Mouse (Mus musculus) embryonic facial prominence, embryonic 10.5 days (tissue): ENCODE results near the gene Duxbl2. TPM values are rescaled to one million over a fixed set of nuclear protein-coding genes. Genes with fewer than 3 reads are reported as not detected.
"Not testable (repeated sequence)": the region's sequence is repeated elsewhere in the genome, so short reads cannot be mapped to it uniquely, and the experiment has no call there.

Source experiments
- DNase-seq: peaks from one replicate; pipeline ENCODE4 v3.0.0-alpha.2; 2017; ENCODE audit warnings: low spot score
- H3K27ac ChIP-seq: fragments of 300-500 bp; sonication (generic); replicated peaks from 2 replicates; pipeline ENCODE4 v1.5.1; 2016; ENCODE audit warnings: mild to moderate bottlenecking
- H3K27me3 ChIP-seq: fragments of 300-500 bp; sonication (generic); replicated peaks from 2 replicates; pipeline ENCODE4 v1.6.1; 2016; ENCODE audit warnings: low read depth, mild to moderate bottlenecking; ENCODE audit not compliant: poor library complexity, severe bottlenecking
- H3K36me3 ChIP-seq: fragments of 300-500 bp; sonication (generic); replicated peaks from 2 replicates; pipeline ENCODE4 v1.6.1; 2016; ENCODE audit warnings: mild to moderate bottlenecking, moderate library complexity
- H3K4me1 ChIP-seq: fragments of 300-500 bp; sonication (generic); 2 replicates; pipeline ENCODE4 v1.6.1; 2016
- H3K4me3 ChIP-seq: fragments of 300-500 bp; sonication (generic); 2 replicates; pipeline ENCODE4 v1.5.1; 2016; ENCODE audit warnings: mild to moderate bottlenecking, moderate library complexity
- H3K9me3 ChIP-seq: fragments of 300-500 bp; sonication (generic); 2 replicates; pipeline ENCODE4 v1.6.1; 2016; ENCODE audit warnings: mild to moderate bottlenecking
- WGBS: fragments of 180-500 bp; shearing (Covaris S2); methylation state at CpG from one replicate; pipeline ENCODE4 v1.1.7; 2016; 5-methylcytosine and 5-hydroxymethylcytosine counted together
- polyA plus RNA-seq: library from polyadenylated mRNA; unstranded; fragments of >200 nt; fragmentation: Nextera tagmentation; extraction: Ambion mirVana; gene quantifications from 2 replicates; pipeline ENCODE4 v1.2.1, GENCODE M21; 2016

Duxbl2 gene
- polyA plus RNA-seq, result 1.4 TPM in 1 of 2 replicates, not detected in the other

DNA sequence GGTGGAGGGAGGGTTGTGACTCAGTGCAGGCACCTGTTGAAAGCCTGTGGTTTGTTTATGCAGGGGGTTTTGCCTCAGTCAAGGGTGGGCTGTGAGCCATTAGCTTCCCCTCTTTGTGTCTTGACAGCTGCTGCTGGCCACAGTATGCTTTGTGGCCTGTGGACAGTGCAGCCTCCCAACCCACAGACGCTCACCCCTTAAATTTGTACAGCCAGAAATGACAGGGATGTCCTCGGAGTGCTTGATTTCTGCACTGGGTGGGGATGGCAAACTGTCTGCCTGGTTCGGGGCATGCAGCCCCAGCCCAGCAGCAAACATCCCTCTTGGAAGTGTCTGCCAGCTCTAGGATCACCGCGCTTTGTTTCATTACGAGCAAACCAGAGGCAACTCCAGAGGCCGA is at the start of gene Duxbl2:
Gene Duxbl2, plus strand, starts transcription at position 200 of the 400 bp plus-strand sequence.
- DNase-seq, H3K36me3 ChIP-seq, H3K4me1 ChIP-seq, H3K4me3 ChIP-seq, H3K9me3 ChIP-seq, H3K27ac ChIP-seq, H3K27me3 ChIP-seq: not testable (repeated sequence)
- no CpG with 5 or more reads among the region's 7 CpGs for WGBS

DNA sequence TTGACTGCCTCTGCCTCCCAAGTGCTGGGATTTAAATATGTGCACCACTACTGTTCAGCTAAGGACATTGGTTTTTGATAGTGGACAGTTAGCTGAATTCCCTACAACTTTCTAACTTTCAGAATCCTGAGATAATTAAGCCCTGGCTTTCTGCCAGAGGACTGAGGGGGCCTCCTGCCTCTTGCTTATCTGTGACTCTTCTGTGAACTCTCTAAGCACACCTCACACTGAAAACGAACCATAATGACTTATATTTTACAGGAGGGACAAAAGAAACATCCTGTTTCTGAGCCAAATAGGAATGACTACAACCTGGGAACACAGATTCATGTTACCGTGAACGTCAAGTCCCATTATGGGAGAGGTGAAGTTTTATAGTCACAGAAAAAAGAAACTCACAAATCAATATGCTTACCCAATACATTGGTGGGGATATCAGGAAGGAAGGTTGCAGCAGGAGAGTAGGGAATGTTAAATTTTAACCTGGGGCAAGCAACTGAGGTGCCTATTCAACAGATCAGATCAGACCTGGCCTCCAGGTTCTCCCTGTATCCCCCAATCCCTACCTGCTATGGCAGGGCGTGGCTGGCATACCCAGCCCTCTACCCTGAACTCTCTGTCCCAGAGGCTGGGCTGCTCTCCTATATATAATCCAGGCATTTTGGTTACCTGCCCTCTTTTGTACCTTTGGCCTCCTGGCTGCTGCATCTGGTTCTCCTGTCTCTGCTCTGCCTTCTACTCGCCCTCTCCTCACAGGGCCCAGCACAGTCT is 41.3 kb upstream of the Duxbl2 start:
- not testable (repeated sequence) for H3K27ac ChIP-seq, H3K36me3 ChIP-seq, DNase-seq, H3K4me3 ChIP-seq, H3K4me1 ChIP-seq, H3K9me3 ChIP-seq, H3K27me3 ChIP-seq
- WGBS, result no CpG with 5 or more reads among the region's 5 CpGs

DNA sequence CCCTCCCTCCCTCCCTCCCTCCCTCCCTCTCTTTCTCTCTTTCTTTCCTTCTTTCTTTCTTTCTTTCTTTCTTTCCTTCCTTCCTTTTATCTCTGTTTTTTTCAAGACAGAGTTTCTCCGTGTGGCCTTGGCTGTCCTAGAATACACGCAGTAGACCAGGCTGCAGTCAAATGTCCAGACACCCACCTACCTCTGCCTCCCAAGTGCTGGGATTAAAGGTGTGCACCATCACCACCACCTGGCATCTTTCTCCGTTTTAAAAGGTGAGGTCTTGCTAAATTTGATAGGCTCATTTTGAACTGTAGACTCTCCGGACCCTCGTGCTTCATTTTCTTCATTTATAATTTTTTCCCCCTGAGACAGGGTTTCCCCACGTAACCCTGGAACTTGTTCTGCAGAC is 36.9 kb upstream of the Duxbl2 start, which contains the start of gene Cphx2:
Gene Cphx2, plus strand, starts transcription at position 301 of the 400 bp plus-strand sequence.
- H3K4me1 ChIP-seq, DNase-seq, H3K4me3 ChIP-seq, H3K9me3 ChIP-seq, H3K27ac ChIP-seq, H3K36me3 ChIP-seq, H3K27me3 ChIP-seq: not testable (repeated sequence)
- WGBS, result no CpG with 5 or more reads among the region's 6 CpGs

DNA sequence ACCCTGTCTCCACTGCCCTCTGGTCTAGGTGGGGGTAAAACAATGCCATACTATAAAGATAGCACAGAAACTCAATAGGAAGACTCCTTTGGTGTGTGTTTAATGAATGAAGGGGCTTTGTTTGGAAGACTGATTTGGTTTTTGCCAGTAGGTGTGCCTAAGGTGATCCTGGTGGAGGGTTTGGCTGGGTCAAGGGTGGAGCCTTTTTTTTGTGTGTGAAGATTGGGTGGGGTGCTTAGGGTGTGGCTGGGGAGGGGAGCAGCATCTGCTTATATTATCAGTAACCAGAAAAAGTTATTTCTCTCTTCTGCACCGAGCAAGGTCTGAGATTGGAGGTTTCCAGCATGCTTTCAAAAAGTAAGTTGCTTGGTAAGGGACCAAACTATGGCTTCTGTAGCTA is 36.2 kb upstream of the Duxbl2 start, which contains the start of gene Cphx3:
Gene Cphx3, plus strand, starts transcription at position 301 of the 400 bp plus-strand sequence.
- not testable (repeated sequence) for H3K4me3 ChIP-seq, H3K27me3 ChIP-seq, H3K9me3 ChIP-seq, H3K36me3 ChIP-seq, DNase-seq, H3K27ac ChIP-seq, H3K4me1 ChIP-seq
- WGBS, result no CpG with 5 or more reads among the region's 1 CpGs

DNA sequence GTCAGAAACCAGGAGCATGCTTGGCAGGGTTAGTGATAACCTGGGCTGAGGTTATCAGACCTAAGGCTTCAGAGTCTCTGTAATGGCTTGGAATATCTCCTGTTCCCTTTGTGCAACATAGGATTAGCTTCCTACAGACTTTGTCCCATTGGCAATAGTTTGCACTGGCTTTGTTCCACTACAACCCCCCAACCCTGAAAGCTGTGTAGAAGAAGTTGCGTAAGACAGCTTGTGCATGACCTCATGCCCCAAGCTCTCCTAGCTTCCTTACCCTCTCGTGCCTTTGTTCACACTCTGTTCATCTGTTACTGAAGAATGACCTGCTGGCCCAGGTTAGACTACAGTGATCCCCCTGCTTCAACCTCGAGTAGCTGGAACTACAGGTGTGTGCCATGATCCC is 20.5 kb upstream of the Duxbl2 start:
- not testable (repeated sequence) for H3K27ac ChIP-seq, H3K4me1 ChIP-seq, H3K9me3 ChIP-seq, H3K27me3 ChIP-seq, DNase-seq, H3K36me3 ChIP-seq, H3K4me3 ChIP-seq
- WGBS, result no CpG with 5 or more reads among the region's 3 CpGs

DNA sequence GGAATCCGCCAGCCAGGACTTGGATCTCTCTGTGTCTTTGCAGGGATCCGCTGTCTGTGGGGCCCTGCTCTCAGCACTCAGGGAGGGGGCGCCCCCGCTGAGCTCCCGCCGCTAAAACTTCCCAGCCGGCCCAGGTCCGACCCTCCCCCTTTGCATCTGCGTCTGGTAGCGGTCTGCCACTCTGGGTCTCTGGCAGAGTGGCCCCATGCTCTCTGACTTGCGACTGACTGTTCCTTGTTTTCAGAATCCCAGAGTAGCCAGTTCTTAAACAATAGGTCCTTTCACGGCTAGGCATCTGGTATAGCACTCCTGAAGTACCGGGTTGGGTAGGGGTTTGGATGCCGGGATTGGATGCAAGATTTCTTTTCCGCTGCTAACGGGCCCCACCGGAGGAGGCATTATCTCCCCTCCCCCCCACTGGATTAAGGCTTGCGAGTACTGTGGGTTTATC is 426 bp downstream of the Duxbl2 start:
- not testable (repeated sequence) for H3K27me3 ChIP-seq, H3K9me3 ChIP-seq, H3K4me3 ChIP-seq, H3K36me3 ChIP-seq, DNase-seq, H3K27ac ChIP-seq, H3K4me1 ChIP-seq
- no CpG with 5 or more reads among the region's 18 CpGs for WGBS

DNA sequence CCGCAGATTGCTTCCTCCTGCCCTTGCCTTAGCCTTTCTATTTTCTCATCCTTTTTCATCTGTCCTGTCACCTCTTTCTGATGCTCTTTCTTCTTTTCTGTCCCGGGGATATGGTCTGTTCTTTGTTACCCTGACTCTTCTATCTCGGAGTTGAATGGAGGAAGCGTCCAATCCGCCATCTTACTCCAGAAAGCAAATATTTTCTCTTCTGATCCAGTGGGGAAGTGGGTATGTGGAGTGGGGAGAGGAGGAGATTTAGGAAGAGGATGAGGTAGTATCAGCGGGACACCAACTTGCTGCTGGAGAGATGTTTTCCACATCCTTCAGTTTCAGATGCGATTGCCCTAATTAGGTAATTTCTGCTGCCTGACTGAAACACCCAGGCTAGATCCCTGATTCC is 946 bp downstream of the Duxbl2 start:
- H3K9me3 ChIP-seq, H3K36me3 ChIP-seq, H3K27me3 ChIP-seq, DNase-seq, H3K4me3 ChIP-seq, H3K4me1 ChIP-seq, H3K27ac ChIP-seq: not testable (repeated sequence)
- WGBS, result no CpG with 5 or more reads among the region's 7 CpGs

DNA sequence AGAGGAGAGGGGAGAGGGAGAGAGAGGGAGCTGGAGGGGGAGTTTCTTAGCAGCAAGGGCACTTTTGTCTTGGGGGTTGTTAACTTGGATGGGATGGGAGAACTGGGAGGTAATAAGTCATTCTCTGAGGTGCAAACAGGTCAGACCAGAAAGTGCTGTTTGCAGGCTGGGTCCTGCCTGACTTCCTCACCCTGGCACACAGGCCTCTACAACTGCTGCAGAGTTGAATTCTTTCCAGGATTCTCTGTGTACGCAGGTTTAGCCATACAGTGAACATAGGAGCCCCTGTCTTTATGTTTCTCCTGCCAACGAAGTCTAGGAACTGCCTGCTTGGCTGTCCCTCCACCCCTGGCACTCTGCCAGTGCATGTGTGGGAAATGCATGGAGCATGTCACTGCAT is 28.9 kb downstream of the Duxbl2 start:
- not testable (repeated sequence) for DNase-seq, H3K9me3 ChIP-seq, H3K27me3 ChIP-seq, H3K4me3 ChIP-seq, H3K36me3 ChIP-seq, H3K27ac ChIP-seq, H3K4me1 ChIP-seq
- no CpG with 5 or more reads among the region's 2 CpGs for WGBS

DNA sequence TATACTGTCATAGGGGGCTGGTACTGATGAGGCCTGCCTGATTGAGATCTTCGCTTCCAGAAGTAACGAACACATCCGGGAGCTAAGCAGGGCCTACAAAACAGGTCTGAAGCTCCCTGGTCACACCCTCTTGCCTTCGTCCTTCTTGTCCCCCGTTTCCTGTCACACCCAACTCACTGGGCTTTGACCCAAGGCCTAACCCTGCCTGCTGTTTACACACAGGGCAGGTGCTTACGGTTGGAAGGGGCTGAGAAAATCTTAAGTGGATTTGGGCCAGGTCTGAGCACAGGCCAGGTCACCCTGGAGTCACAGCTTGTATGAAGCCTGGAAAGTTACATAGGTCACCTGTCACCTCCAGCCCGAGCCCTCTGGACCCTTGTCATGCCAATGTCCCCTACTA is 37.9 kb downstream of the Duxbl2 start:
- WGBS, result no CpG with 5 or more reads among the region's 7 CpGs

DNA sequence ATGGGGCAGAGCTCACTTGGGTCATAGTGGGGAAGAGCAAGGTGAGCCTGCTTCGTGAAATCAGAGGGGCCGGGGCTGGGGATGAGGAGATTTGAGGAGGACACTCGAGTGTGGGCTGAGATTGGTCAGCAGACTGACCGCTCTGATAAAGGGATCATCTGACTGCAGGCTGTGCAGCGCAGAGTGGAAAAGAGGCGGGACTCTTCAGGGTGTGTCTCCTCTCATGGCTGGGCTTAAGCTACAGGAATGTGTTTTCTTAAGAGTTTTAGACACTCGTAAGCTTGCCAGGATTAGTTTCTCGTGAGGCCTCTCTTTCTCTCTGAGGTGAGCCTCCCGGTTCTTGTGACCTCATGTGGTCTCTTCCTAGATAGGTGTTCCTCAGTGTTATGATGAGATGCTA is 43.0 kb downstream of the Duxbl2 start:
- not testable (repeated sequence) for H3K27me3 ChIP-seq, H3K27ac ChIP-seq, H3K9me3 ChIP-seq, H3K4me1 ChIP-seq, H3K36me3 ChIP-seq, H3K4me3 ChIP-seq, DNase-seq
- WGBS, result no CpG with 5 or more reads among the region's 9 CpGs

More for the DNA sequence above, 37.9 kb downstream of the Duxbl2 start:
- not testable (repeated sequence) for H3K27me3 ChIP-seq, H3K4me1 ChIP-seq, H3K36me3 ChIP-seq, H3K27ac ChIP-seq, H3K9me3 ChIP-seq, DNase-seq, H3K4me3 ChIP-seq

DNA sequence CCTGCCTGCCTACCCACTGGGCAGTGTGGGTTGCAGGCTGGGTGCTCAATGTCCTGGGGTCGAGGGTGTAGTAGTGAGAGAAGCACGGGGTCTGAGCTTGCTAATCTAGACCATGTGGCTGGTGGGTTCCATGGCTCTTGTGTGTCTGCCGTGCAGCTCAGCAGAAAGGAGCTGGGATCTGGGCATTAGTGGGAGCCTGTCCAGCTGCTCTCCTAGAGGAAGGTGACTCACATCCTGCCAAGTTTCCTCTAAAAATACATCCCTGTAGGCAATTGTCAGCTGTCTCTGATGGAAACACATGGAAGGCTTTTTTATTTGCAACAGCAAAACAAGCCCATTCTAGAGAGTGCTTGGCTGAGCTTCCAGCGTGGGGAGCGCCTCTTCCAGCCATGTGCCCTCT is 44.3 kb downstream of the Duxbl2 start:
- H3K4me3 ChIP-seq, H3K4me1 ChIP-seq, H3K27me3 ChIP-seq, DNase-seq, H3K27ac ChIP-seq, H3K9me3 ChIP-seq, H3K36me3 ChIP-seq: not testable (repeated sequence)
- no CpG with 5 or more reads among the region's 5 CpGs for WGBS

DNA sequence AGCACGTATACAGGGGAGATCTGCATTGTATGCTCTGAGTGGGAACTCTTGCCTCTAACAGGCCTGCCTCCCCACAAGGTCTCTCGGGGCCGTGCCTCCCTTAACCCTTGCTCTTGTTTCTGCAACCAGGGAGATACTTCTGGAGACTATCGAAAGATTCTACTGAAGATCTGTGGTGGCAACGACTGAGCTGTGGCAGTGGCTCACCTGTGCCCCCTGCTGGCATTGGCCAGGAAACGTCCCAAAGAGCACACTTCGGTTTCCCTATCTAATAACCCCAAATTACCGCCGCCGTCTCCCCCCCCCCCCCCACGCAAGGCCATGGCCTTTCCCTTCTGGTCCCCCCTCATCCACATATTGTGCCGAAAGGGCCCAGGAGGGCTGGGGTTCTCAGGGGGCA is 47.1 kb downstream of the Duxbl2 start:
- not testable (repeated sequence) for H3K27me3 ChIP-seq, H3K4me1 ChIP-seq, DNase-seq, H3K4me3 ChIP-seq, H3K27ac ChIP-seq, H3K9me3 ChIP-seq, H3K36me3 ChIP-seq
- WGBS, result no CpG with 5 or more reads among the region's 12 CpGs

DNA sequence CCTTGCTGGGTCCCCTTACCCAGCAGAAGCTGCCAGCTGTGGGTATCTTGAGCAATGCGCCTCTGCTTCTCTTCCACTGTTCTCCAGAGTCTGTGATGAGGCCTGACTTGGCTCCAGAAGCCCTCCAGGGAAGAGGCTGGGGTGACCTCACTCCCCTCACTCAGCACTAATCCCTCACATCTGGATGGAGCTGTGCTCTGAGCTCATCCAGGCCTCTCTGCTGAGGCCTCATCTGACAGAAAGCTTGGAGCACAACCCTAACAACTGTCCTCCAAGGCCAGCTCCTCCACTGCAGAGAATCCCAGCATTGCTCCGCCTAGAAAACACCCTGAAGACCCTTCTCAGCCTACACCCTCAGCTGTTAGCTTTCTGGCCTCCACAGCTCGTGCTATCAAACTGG is 55.8 kb downstream of the Duxbl2 start:
- not testable (repeated sequence) for H3K36me3 ChIP-seq, DNase-seq, H3K4me3 ChIP-seq, H3K27ac ChIP-seq, H3K9me3 ChIP-seq, H3K27me3 ChIP-seq, H3K4me1 ChIP-seq
- WGBS, result no CpG with 5 or more reads among the region's 3 CpGs
